Mouse (Mus musculus): ENCODE results near the gene Prkaa1. TPM values are rescaled to one million over a fixed set of nuclear protein-coding genes. Genes with fewer than 3 reads are reported as not detected.

The Prkaa1 gene
- polyA plus RNA-seq, 1 experiment: 3.0 TPM

GRCm38 (mm10) chr15:5157386-5157785, 13.7 kb downstream of the Prkaa1 start:
- no peak for DNase-seq (ENCODE audit: low read depth in 1 of 2, low spot score in 2 of 2)
- no peak for TF ChIP-seq POLR2A (IDR thresholded peaks at IDR 0.05; ENCODE audit: low read depth, low read length)
- no peak for TF ChIP-seq CTCF (IDR thresholded peaks at IDR 0.05; ENCODE audit: extremely low read depth, insufficient read depth, insufficient read length, insufficient replicate concordance)
- H3K4me3 ChIP-seq (ENCODE audit: extremely low read depth, insufficient read depth, insufficient read length): no peak overlapping the region
- peaks cover 2% of the 10 kb centered on the region; the same call in 1 of the 2 replicates for H3K36me3 ChIP-seq (ENCODE audit: control insufficient read depth, insufficient read depth, low read length)
- no peaks in the 10 kb centered on the region for H3K4me1 ChIP-seq (ENCODE audit: control insufficient read depth, insufficient read depth, insufficient read length)
- no peak overlapping the region for H3K27ac ChIP-seq (ENCODE audit: insufficient read depth, low read length)
- 84% methylated on average over 1 of the region's 1 CpGs for WGBS
- no peaks in the 10 kb centered on the region for H3K27me3 ChIP-seq (ENCODE audit: control insufficient read depth, insufficient read depth, low read length)

- WGBS: 91% methylated on average over 6 of the region's 6 CpGs
- H3K27ac ChIP-seq (ENCODE audit: insufficient read depth, low read length): no peak overlapping the region
- no peaks in the 10 kb centered on the region for H3K4me1 ChIP-seq (ENCODE audit: control insufficient read depth, insufficient read depth, insufficient read length)
- peaks cover 8% of the 10 kb centered on the region for H3K36me3 ChIP-seq (ENCODE audit: control insufficient read depth, insufficient read depth, low read length)
- no peaks in the 10 kb centered on the region for H3K27me3 ChIP-seq (ENCODE audit: control insufficient read depth, insufficient read depth, low read length)
- TF ChIP-seq POLR2A (IDR thresholded peaks at IDR 0.05; ENCODE audit: low read depth, low read length) (no peak), CTCF (IDR thresholded peaks at IDR 0.05; ENCODE audit: extremely low read depth, insufficient read depth, insufficient read length, insufficient replicate concordance) (no peak)
- no peak overlapping the region for H3K4me3 ChIP-seq (ENCODE audit: extremely low read depth, insufficient read depth, insufficient read length)
- DNase-seq (ENCODE audit: low read depth in 1 of 2, low spot score in 2 of 2): no peak
Observed at GRCm38 (mm10) chr15:5158827-5159226, 15.2 kb downstream of the Prkaa1 start.

DNA sequence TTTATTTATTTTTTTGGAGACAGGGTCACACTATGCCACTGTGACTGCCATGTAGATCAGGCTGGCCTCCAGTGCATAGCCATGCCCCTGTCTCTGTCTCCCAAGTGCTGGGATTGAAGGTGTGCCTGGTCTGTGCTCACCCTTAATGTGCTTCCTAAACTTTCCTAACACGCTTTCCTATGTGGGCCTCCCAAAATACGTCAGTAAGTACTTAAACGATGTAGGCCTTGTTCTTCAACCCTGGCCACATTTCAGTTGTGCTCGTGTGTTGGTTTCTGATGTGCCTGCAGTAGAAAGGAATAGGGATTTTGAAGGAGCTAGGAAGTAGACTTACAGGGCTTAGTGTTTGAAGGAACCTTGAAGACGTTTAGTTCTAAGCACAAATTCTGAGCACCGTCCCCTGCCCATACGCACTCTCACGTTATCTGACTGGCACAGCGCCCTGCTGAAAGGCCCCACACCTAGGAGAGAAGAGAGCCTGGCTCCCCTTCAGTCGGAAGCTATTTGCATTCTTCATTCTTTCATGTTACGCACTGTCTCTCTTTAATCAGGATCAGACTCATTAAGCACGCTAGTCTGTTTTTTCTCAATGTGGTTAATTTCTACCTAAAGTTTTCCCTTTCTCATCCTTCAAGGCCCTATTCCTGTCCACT, 21.6 kb downstream of the Prkaa1 start:
- 92% methylated on average over 12 of the region's 12 CpGs for WGBS
- H3K4me3 ChIP-seq (ENCODE audit: extremely low read depth, insufficient read depth, insufficient read length): no peak overlapping the region

DNA sequence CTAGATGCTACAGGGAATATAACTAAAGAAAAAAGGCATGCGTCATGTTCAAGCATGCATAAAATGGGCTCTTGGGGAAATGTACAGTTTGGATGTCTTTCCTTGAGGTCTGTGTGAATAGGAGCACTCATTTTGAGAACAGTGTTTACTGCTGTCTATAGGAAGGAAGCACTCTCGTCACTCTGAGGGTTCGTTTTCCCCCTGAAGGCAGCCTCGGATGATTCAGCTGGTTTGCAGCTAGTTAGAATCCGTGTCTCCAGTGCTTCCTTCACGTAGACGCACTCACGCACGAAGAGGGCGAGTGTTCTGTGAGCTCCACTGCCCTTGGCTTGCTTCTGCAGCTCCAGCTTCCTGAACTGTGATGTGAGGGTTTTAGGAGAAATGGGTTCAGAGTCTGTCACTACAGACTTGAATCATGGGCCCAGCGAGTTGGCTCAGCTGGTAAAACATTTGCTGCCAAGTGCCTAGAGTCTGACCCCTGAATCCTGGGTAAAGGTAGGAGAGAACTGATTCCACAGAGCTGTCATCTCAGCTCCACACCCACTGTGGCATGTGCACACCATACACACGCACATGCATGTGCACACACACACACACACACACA, 29.7 kb downstream of the Prkaa1 start:
- Histone ChIP-seq H3K4me3 (ENCODE audit: extremely low read depth, insufficient read depth, insufficient read length) (no peak overlapping the region), H3K27me3 (ENCODE audit: control insufficient read depth, insufficient read depth, low read length) (no peaks in the 10 kb centered on the region), H3K27ac (ENCODE audit: insufficient read depth, low read length) (no peak overlapping the region), H3K4me1 (ENCODE audit: control insufficient read depth, insufficient read depth, insufficient read length) (no peaks in the 10 kb centered on the region), H3K36me3 (ENCODE audit: control insufficient read depth, insufficient read depth, low read length) (peaks cover 33% of the 10 kb centered on the region)
- no peak for TF ChIP-seq CTCF (IDR thresholded peaks at IDR 0.05; ENCODE audit: extremely low read depth, insufficient read depth, insufficient read length, insufficient replicate concordance)
- TF ChIP-seq POLR2A (IDR thresholded peaks at IDR 0.05; ENCODE audit: low read depth, low read length): no peak
- DNase-seq (ENCODE audit: low read depth in 1 of 2, low spot score in 2 of 2): no peak
- WGBS: 52% methylated on average over 12 of the region's 12 CpGs

More for the DNA sequence above, 21.6 kb downstream of the Prkaa1 start:
- no peak for DNase-seq (ENCODE audit: low read depth in 1 of 2, low spot score in 2 of 2)
- no peak for TF ChIP-seq POLR2A (IDR thresholded peaks at IDR 0.05; ENCODE audit: low read depth, low read length)
- TF ChIP-seq CTCF (IDR thresholded peaks at IDR 0.05; ENCODE audit: extremely low read depth, insufficient read depth, insufficient read length, insufficient replicate concordance): no peak
- Histone ChIP-seq H3K4me1 (ENCODE audit: control insufficient read depth, insufficient read depth, insufficient read length) (no peaks in the 10 kb centered on the region), H3K36me3 (ENCODE audit: control insufficient read depth, insufficient read depth, low read length) (peaks cover 28% of the 10 kb centered on the region), H3K27ac (ENCODE audit: insufficient read depth, low read length) (no peak overlapping the region), H3K27me3 (ENCODE audit: control insufficient read depth, insufficient read depth, low read length) (no peaks in the 10 kb centered on the region)

- WGBS: 38% methylated on average over 11 of the region's 11 CpGs
- Histone ChIP-seq H3K27ac (ENCODE audit: insufficient read depth, low read length) (no peak overlapping the region), H3K27me3 (ENCODE audit: control insufficient read depth, insufficient read depth, low read length) (no peaks in the 10 kb centered on the region), H3K4me3 (ENCODE audit: extremely low read depth, insufficient read depth, insufficient read length) (peak overlapping the region; percentile 96), H3K4me1 (ENCODE audit: control insufficient read depth, insufficient read depth, insufficient read length) (no peaks in the 10 kb centered on the region; the same call in none of the 2 replicates), H3K36me3 (ENCODE audit: control insufficient read depth, insufficient read depth, low read length) (no peaks in the 10 kb centered on the region)
- TF ChIP-seq CTCF (IDR thresholded peaks at IDR 0.05; ENCODE audit: extremely low read depth, insufficient read depth, insufficient read length, insufficient replicate concordance): no peak
- TF ChIP-seq POLR2A (IDR thresholded peaks at IDR 0.05; ENCODE audit: low read depth, low read length): no peak
- no peak for DNase-seq (ENCODE audit: low read depth in 1 of 2, low spot score in 2 of 2)
Observed at GRCm38 (mm10) chr15:5184668-5185330, 41.1 kb downstream of the Prkaa1 start.

- H3K36me3 ChIP-seq (ENCODE audit: control insufficient read depth, insufficient read depth, low read length): peaks cover 3% of the 10 kb centered on the region; the same call in 1 of the 2 replicates
- H3K4me1 ChIP-seq (ENCODE audit: control insufficient read depth, insufficient read depth, insufficient read length): no peaks in the 10 kb centered on the region; the same call in none of the 2 replicates
- H3K27me3 ChIP-seq (ENCODE audit: control insufficient read depth, insufficient read depth, low read length): no peaks in the 10 kb centered on the region
- peak within 1 kb of the TSS; percentile 96 for H3K4me3 ChIP-seq (ENCODE audit: extremely low read depth, insufficient read depth, insufficient read length)
- peak; percentile 45 to 77 for DNase-seq (ENCODE audit: low read depth in 1 of 2, low spot score in 2 of 2)
- WGBS: under 1% methylated on average over 54 of the region's 55 CpGs
- peak; percentile 2; the same call in 1 of the 2 replicates for TF ChIP-seq POLR2A (IDR thresholded peaks at IDR 0.05; ENCODE audit: low read depth, low read length)
- no peak for TF ChIP-seq CTCF (IDR thresholded peaks at IDR 0.05; ENCODE audit: extremely low read depth, insufficient read depth, insufficient read length, insufficient replicate concordance)
- peak within 1 kb of the TSS; percentile 87 for H3K27ac ChIP-seq (ENCODE audit: insufficient read depth, low read length)
Observed at GRCm38 (mm10) chr15:5185366-5186292, 42.0 kb downstream of the Prkaa1 start, which contains the start of gene Ttc33. TSS of gene Ttc33 (plus strand) at chr15:5185525.
